Mouse (Mus musculus) stomach, postnatal 0 days (tissue): Measurements from ENCODE around the gene Arfgef2. TPM values are rescaled to one million over a fixed set of nuclear protein-coding genes. Genes with fewer than 3 reads are reported as not detected.

Source experiments
- ATAC-seq: fragments of 200-750 bp; cut with Nextera tagmentation; 2 replicates; pipeline ENCODE4 v1.8.0; 2017; ENCODE audit not compliant: low FRiP score, low TSS enrichment
- DNase-seq: peaks from one replicate; pipeline ENCODE4 v3.0.0-alpha.2; 2016; ENCODE audit warnings: low spot score
- H3K27ac ChIP-seq: fragments of 300-500 bp; sonication (generic); replicated peaks from 2 replicates; pipeline ENCODE4 v1.5.1; 2014; ENCODE audit warnings: mild to moderate bottlenecking, control low read depth
- H3K27me3 ChIP-seq: fragments of 300-500 bp; sonication (generic); 2 replicates; pipeline ENCODE4 v1.6.1; 2014; ENCODE audit warnings: low read length; ENCODE audit not compliant: control insufficient read depth, insufficient read depth
- H3K36me3 ChIP-seq: fragments of 300-500 bp; sonication (generic); 2 replicates; pipeline ENCODE4 v1.6.1; 2014; ENCODE audit warnings: low read length, mixed read lengths; ENCODE audit not compliant: control insufficient read depth, insufficient read depth
- H3K4me1 ChIP-seq: fragments of 300-500 bp; sonication (generic); replicated peaks from 2 replicates; pipeline ENCODE4 v1.6.1; 2014; ENCODE audit warnings: antibody characterized with exemption; ENCODE audit not compliant: control insufficient read depth, insufficient read depth
- H3K4me2 ChIP-seq: fragments of 300-500 bp; sonication (generic); replicated peaks from 2 replicates; pipeline ENCODE4 v1.6.1; 2014; ENCODE audit warnings: low read depth, mild to moderate bottlenecking, control low read depth, moderate library complexity
- H3K4me3 ChIP-seq: fragments of 300-500 bp; sonication (generic); 2 replicates; pipeline ENCODE4 v1.5.1; 2014; ENCODE audit warnings: low read depth, low read length, control low read depth
- H3K9ac ChIP-seq: fragments of 300-500 bp; sonication (generic); 2 replicates; pipeline ENCODE4 v1.6.1; 2014; ENCODE audit warnings: mild to moderate bottlenecking, low read length, control low read depth, mixed read lengths
- H3K9me3 ChIP-seq: fragments of 300-500 bp; sonication (generic); 2 replicates; pipeline ENCODE4 v1.6.1; 2016; ENCODE audit warnings: low read length; ENCODE audit not compliant: control insufficient read depth
- CTCF ChIP-seq: IDR thresholded peaks from 2 replicates; pipeline ENCODE4 v1.5.1; 2016; ENCODE audit warnings: antibody characterized with exemption, low read depth, mild to moderate bottlenecking, moderate library complexity
- EP300 ChIP-seq: optimal IDR thresholded peaks from 2 replicates; pipeline ENCODE3; 2016; ENCODE audit warnings: antibody characterized with exemption
- WGBS: fragments of 180-500 bp; shearing (Covaris S2); extraction: QIAGEN DNeasy Blood & Tissue Kit; methylation state at CpG from one replicate; pipeline ENCODE4 v1.1.7; 2014; 5-methylcytosine and 5-hydroxymethylcytosine counted together
- polyA plus RNA-seq: library from polyadenylated mRNA; unstranded; fragments of >200 nt; fragmentation: Nextera tagmentation; extraction: Ambion mirVana; gene quantifications from 2 replicates; pipeline ENCODE4 v1.2.1, GENCODE M21; 2015

Arfgef2 gene
- polyA plus RNA-seq, 1 experiment from 2014 or later: 3.1 TPM

GRCm38 (mm10) chr2:166870271-166870865 is 65.0 kb downstream of the Arfgef2 start:
- Histone ChIP-seq H3K4me1 (no peaks in the 10 kb centered on the region), H3K9me3 (no peaks in the 10 kb centered on the region), H3K27me3 (no peaks in the 10 kb centered on the region), H3K4me3 (no peak overlapping the region), H3K27ac (no peak overlapping the region), H3K4me2 (no peak overlapping the region), H3K36me3 (peaks cover 33% of the 10 kb centered on the region), H3K9ac (no peak overlapping the region)
- DNase-seq: no peak
- 75% methylated on average over 20 of the region's 20 CpGs for WGBS
- TF ChIP-seq EP300: no peak
- no peak for TF ChIP-seq CTCF
- no peak for ATAC-seq

- no peak overlapping the region for H3K4me3 ChIP-seq
- ATAC-seq (no peak), DNase-seq (no peak)
- H3K27me3 ChIP-seq: no peaks in the 10 kb centered on the region
- no peak overlapping the region for H3K9ac ChIP-seq
- peaks cover 29% of the 10 kb centered on the region for H3K36me3 ChIP-seq
- TF ChIP-seq CTCF (no peak), EP300 (no peak)
- no peak overlapping the region for H3K27ac ChIP-seq
- H3K4me2 ChIP-seq: no peak overlapping the region
- H3K4me1 ChIP-seq: no peaks in the 10 kb centered on the region
- H3K9me3 ChIP-seq: no peaks in the 10 kb centered on the region
- 74% methylated on average over 10 of the region's 10 CpGs for WGBS
Observed at GRCm38 (mm10) chr2:166870899-166871298, 65.5 kb downstream of the Arfgef2 start.

- DNase-seq: no peak
Observed at GRCm38 (mm10) chr2:166874675-166875280, 69.4 kb downstream of the Arfgef2 start.

GRCm38 (mm10) chr2:166875561-166875960 is 70.2 kb downstream of the Arfgef2 start:
- H3K4me2 ChIP-seq: no peak overlapping the region
- 78% methylated on average over 6 of the region's 6 CpGs for WGBS
- no peak for DNase-seq

More at GRCm38 (mm10) chr2:166874675-166875280, 69.4 kb downstream of the Arfgef2 start:
- no peak overlapping the region for H3K27ac ChIP-seq
- H3K9me3 ChIP-seq: no peaks in the 10 kb centered on the region
- H3K4me3 ChIP-seq: no peak overlapping the region
- no peak for ATAC-seq
- 75% methylated on average over 10 of the region's 10 CpGs for WGBS
- H3K36me3 ChIP-seq: peaks cover 22% of the 10 kb centered on the region
- H3K27me3 ChIP-seq: no peaks in the 10 kb centered on the region
- H3K9ac ChIP-seq: no peak overlapping the region
- TF ChIP-seq EP300: no peak
- TF ChIP-seq CTCF: no peak
- H3K4me2 ChIP-seq: no peak overlapping the region
- H3K4me1 ChIP-seq: no peaks in the 10 kb centered on the region

GRCm38 (mm10) chr2:166876331-166876730 is 70.9 kb downstream of the Arfgef2 start:
- DNase-seq: no peak
- Histone ChIP-seq H3K4me2 (no peak overlapping the region), H3K9me3 (no peaks in the 10 kb centered on the region), H3K9ac (no peak overlapping the region), H3K4me3 (no peak overlapping the region), H3K36me3 (peaks cover 18% of the 10 kb centered on the region), H3K27me3 (no peaks in the 10 kb centered on the region), H3K27ac (no peak overlapping the region), H3K4me1 (no peaks in the 10 kb centered on the region)
- ATAC-seq: no peak
- WGBS: 79% methylated on average over 10 of the region's 10 CpGs
- TF ChIP-seq CTCF: no peak
- no peak for TF ChIP-seq EP300

More at GRCm38 (mm10) chr2:166875561-166875960, 70.2 kb downstream of the Arfgef2 start:
- Histone ChIP-seq H3K36me3 (peaks cover 22% of the 10 kb centered on the region), H3K4me1 (no peaks in the 10 kb centered on the region), H3K9me3 (no peaks in the 10 kb centered on the region), H3K4me3 (no peak overlapping the region), H3K9ac (no peak overlapping the region), H3K27ac (no peak overlapping the region), H3K27me3 (no peaks in the 10 kb centered on the region)
- no peak for ATAC-seq
- TF ChIP-seq EP300: no peak
- no peak for TF ChIP-seq CTCF

- no peak overlapping the region for H3K4me2 ChIP-seq
- no peak overlapping the region for H3K27ac ChIP-seq
- ATAC-seq: no peak
- no peak for DNase-seq
- WGBS: 81% methylated on average over 7 of the region's 7 CpGs
- H3K36me3 ChIP-seq: peaks cover 11% of the 10 kb centered on the region
- no peaks in the 10 kb centered on the region for H3K4me1 ChIP-seq
- no peaks in the 10 kb centered on the region for H3K27me3 ChIP-seq
- TF ChIP-seq CTCF (no peak), EP300 (no peak)
- no peaks in the 10 kb centered on the region for H3K9me3 ChIP-seq
- no peak overlapping the region for H3K9ac ChIP-seq
- no peak overlapping the region for H3K4me3 ChIP-seq
Observed at GRCm38 (mm10) chr2:166885066-166885465, 79.7 kb downstream of the Arfgef2 start.
